Mouse (Mus musculus): ENCODE data around the gene Zscan10. TPM values are rescaled to one million over a fixed set of nuclear protein-coding genes. Genes with fewer than 3 reads are reported as not detected.

Zscan10 gene
- polyA plus RNA-seq, 1 experiment from 2014 or later: 0.26 TPM

DNA sequence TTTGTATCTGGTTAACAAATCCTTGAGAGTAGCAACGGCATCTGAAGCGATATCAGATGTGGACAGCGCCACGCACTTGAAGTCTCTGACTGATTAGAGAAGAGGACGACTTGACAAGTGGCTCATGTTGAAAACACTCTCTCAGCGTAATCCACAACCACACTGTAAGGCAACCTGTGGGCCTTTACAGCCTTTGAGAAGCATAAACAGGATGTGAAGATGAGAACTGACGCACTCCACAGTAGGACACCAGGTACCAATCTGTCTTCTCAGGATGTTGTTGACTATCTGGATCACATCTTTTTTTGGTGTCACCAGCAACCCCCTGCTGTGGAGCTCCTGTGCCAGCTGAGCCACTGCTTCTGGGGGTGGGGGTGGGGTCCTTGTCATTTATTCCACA is 19.7 kb downstream of the Zscan10 start:
- H3K9me3 ChIP-seq (ENCODE audit: control insufficient read depth, low read length): no peaks in the 10 kb centered on the region
- no peak overlapping the region for H3K4me3 ChIP-seq (ENCODE audit: low read length)
- H3K27ac ChIP-seq (ENCODE audit: low read length): no peak overlapping the region
- H3K4me2 ChIP-seq (ENCODE audit: low read depth, low read length): no peak overlapping the region
- H3K27me3 ChIP-seq (ENCODE audit: control insufficient read depth, insufficient read depth, low read depth, low read length): peaks cover 2% of the 10 kb centered on the region; the same call in 1 of the 2 replicates
- no peak overlapping the region for H3K9ac ChIP-seq (ENCODE audit: low read length)
- H3K4me1 ChIP-seq (replicated peaks; ENCODE audit: control insufficient read depth, insufficient read depth, low read length): no peaks in the 10 kb centered on the region
- H3K36me3 ChIP-seq (ENCODE audit: control insufficient read depth, insufficient read depth, low read length): no peaks in the 10 kb centered on the region
- WGBS: 54% methylated on average over 7 of the region's 7 CpGs
- no peak for ATAC-seq (ENCODE audit: low read depth)

- Histone ChIP-seq H3K27me3 (ENCODE audit: control insufficient read depth, insufficient read depth, low read depth, low read length) (no peaks in the 10 kb centered on the region), H3K4me3 (ENCODE audit: low read length) (no peak overlapping the region), H3K4me2 (ENCODE audit: low read depth, low read length) (no peak overlapping the region), H3K9ac (ENCODE audit: low read length) (no peak overlapping the region), H3K36me3 (ENCODE audit: control insufficient read depth, insufficient read depth, low read length) (no peaks in the 10 kb centered on the region), H3K27ac (ENCODE audit: low read length) (no peak overlapping the region), H3K4me1 (replicated peaks; ENCODE audit: control insufficient read depth, insufficient read depth, low read length) (no peaks in the 10 kb centered on the region), H3K9me3 (ENCODE audit: control insufficient read depth, low read length) (no peaks in the 10 kb centered on the region)
- ATAC-seq (ENCODE audit: low read depth): no peak
- 23% methylated on average over 7 of the region's 7 CpGs for WGBS
Measured at GRCm38 (mm10) chr17:23627813-23628212, 27.2 kb downstream of the Zscan10 start.

DNA sequence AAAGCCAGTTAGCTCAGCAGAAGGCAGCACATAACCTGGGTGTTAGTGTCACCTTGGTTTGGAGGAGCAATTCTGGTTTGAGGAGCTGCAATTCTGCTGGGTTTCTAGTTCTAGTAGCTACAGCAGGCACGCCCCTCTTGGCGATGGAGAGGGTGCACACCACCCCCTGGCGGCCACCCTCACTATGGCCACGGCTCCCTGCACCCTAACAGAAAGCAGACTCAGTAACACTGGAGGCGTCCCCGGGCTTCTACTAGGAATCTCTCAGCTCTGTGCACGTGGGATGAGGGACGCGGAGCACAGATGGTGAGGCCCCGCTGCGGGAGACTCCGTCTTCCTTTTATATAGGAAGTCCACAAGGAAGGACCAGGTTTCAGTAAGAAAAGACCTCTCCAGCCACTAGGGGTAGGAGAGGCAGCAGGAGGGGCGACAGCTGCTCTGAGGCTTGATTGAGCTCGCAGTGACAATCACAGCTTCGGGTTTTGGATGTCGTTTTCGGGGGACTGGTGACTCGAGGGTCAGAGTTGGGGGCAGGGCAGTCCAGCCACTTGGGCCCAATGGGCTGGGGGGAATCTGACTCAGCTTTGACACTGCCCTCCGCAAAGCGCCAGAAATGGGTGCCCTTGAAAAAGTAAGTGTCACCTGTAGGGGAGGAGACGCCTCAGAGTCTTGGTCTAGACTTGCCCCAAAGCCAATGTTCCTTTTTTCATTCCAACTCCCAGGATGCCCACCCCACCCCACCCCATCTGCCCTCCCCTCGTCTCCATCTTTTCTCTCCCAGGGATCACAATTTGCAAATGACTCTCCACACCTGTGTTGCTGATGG is 29.8 kb downstream of the Zscan10 start:
- Histone ChIP-seq H3K9ac (ENCODE audit: low read length) (peak overlapping the region; percentile 42), H3K27me3 (ENCODE audit: control insufficient read depth, insufficient read depth, low read depth, low read length) (no peaks in the 10 kb centered on the region), H3K4me2 (ENCODE audit: low read depth, low read length) (peak overlapping the region; percentile 55), H3K4me1 (replicated peaks; ENCODE audit: control insufficient read depth, insufficient read depth, low read length) (no peaks in the 10 kb centered on the region), H3K36me3 (ENCODE audit: control insufficient read depth, insufficient read depth, low read length) (no peaks in the 10 kb centered on the region), H3K9me3 (ENCODE audit: control insufficient read depth, low read length) (no peaks in the 10 kb centered on the region), H3K4me3 (ENCODE audit: low read length) (peak overlapping the region; percentile 22; the same call in 1 of the 2 replicates), H3K27ac (ENCODE audit: low read length) (no peak overlapping the region)
- 13% methylated on average over 22 of the region's 22 CpGs for WGBS
- ATAC-seq (ENCODE audit: low read depth): peak; percentile 90

GRCm38 (mm10) chr17:23631241-23631640 is 30.6 kb downstream of the Zscan10 start:
- Histone ChIP-seq H3K9ac (ENCODE audit: low read length) (no peak overlapping the region), H3K36me3 (ENCODE audit: control insufficient read depth, insufficient read depth, low read length) (no peaks in the 10 kb centered on the region), H3K27ac (ENCODE audit: low read length) (no peak overlapping the region), H3K9me3 (ENCODE audit: control insufficient read depth, low read length) (no peaks in the 10 kb centered on the region), H3K4me1 (replicated peaks; ENCODE audit: control insufficient read depth, insufficient read depth, low read length) (no peaks in the 10 kb centered on the region), H3K27me3 (ENCODE audit: control insufficient read depth, insufficient read depth, low read depth, low read length) (no peaks in the 10 kb centered on the region), H3K4me2 (ENCODE audit: low read depth, low read length) (no peak overlapping the region), H3K4me3 (ENCODE audit: low read length) (no peak overlapping the region)
- 74% methylated on average over 8 of the region's 8 CpGs for WGBS
- no peak for ATAC-seq (ENCODE audit: low read depth)

DNA sequence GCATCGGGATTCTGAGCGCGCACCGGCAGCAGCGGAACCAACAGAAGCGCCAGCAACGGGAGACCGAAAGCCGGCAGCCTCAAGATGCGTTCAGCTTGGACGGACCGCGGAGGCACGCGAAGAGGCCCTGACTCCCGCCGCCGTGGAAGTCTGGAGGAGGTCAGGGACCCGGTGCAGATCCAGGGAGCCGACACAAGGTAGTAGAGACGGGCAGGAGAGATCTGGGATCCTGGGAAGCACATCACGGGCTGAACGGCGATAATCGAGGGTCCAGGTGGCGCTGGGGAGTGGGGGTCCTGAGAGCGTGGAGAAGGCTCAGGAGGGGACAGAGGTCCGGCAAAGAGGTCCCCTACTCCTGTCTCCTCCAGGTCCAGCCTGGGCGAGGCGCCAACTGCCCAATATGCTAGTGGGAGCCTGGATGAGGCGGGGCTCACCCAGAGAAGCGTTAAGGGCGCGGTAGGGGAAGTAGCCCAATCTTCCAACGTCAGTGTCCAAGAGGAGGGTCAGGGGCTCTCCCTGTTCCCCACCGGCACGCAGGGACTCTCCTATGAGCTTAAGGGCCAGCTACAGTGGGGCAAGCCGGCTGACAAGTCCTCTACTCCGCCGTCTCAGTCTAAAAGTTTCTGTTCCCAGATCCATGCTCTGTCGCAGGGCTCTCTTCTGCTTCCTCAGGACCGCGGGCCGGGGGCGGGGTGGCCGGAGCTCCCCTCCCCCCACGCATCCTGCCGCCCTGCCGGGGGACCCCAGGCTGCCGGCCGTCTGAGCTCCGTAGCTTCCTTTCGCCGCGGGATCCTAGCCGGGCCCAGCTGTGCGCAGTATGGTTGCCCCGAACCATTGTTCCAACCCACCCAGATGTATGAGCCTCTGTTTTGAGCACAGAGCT is 44.2 kb downstream of the Zscan10 start, which contains the start of gene Mmp25:
TSS of gene Mmp25 (minus strand) at position 665 of the 883 bp plus-strand sequence.
- Histone ChIP-seq H3K9me3 (ENCODE audit: control insufficient read depth, low read length) (no peaks in the 10 kb centered on the region), H3K4me3 (ENCODE audit: low read length) (peak within 1 kb of the TSS; percentile 58), H3K4me1 (replicated peaks; ENCODE audit: control insufficient read depth, insufficient read depth, low read length) (peaks cover 8% of the 10 kb centered on the region; the same call in 1 of the 2 replicates), H3K27me3 (ENCODE audit: control insufficient read depth, insufficient read depth, low read depth, low read length) (peaks cover 11% of the 10 kb centered on the region), H3K4me2 (ENCODE audit: low read depth, low read length) (peak within 1 kb of the TSS; percentile 93), H3K36me3 (ENCODE audit: control insufficient read depth, insufficient read depth, low read length) (no peaks in the 10 kb centered on the region), H3K27ac (ENCODE audit: low read length) (no peak within 1 kb of the TSS), H3K9ac (ENCODE audit: low read length) (peak within 1 kb of the TSS; percentile 66)
- WGBS: under 1% methylated on average over 58 of the region's 58 CpGs
- ATAC-seq (ENCODE audit: low read depth): peak; percentile 61

- 34% methylated on average over 10 of the region's 10 CpGs for WGBS
- no peaks in the 10 kb centered on the region for H3K9me3 ChIP-seq (ENCODE audit: control insufficient read depth, low read length)
- no peak overlapping the region for H3K9ac ChIP-seq (ENCODE audit: low read length)
- H3K27me3 ChIP-seq (ENCODE audit: control insufficient read depth, insufficient read depth, low read depth, low read length): peaks cover 11% of the 10 kb centered on the region
- peaks cover 8% of the 10 kb centered on the region; the same call in 1 of the 2 replicates for H3K4me1 ChIP-seq (replicated peaks; ENCODE audit: control insufficient read depth, insufficient read depth, low read length)
- H3K36me3 ChIP-seq (ENCODE audit: control insufficient read depth, insufficient read depth, low read length): no peaks in the 10 kb centered on the region
- no peak overlapping the region for H3K27ac ChIP-seq (ENCODE audit: low read length)
- H3K4me2 ChIP-seq (ENCODE audit: low read depth, low read length): no peak overlapping the region
- no peak overlapping the region for H3K4me3 ChIP-seq (ENCODE audit: low read length)
- ATAC-seq (ENCODE audit: low read depth): no peak
Measured at GRCm38 (mm10) chr17:23645894-23646293, 45.2 kb downstream of the Zscan10 start.

DNA sequence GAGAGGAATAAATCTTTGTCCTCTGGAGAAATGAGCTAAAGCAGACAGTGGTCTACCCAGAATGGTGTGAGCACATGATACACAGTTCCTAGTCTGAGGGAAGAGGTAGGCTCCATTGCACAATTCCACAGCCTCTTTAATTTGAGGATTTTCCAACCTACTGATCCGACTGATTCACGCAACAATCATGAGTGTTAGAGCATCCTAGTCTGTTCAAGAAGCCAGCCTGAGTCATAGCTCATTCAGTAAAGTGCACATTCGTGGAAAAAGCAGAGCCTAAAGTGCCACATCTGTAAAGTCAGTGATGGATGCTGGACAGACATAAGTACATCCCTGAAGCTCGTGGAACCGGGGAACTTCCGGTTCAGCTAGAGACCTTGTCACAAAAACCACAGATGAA is 50.7 kb downstream of the Zscan10 start:
- 71% methylated on average over 6 of the region's 6 CpGs for WGBS
- H3K36me3 ChIP-seq (ENCODE audit: control insufficient read depth, insufficient read depth, low read length): no peaks in the 10 kb centered on the region
- H3K4me2 ChIP-seq (ENCODE audit: low read depth, low read length): no peak overlapping the region
- H3K9ac ChIP-seq (ENCODE audit: low read length): no peak overlapping the region
- H3K9me3 ChIP-seq (ENCODE audit: control insufficient read depth, low read length): no peaks in the 10 kb centered on the region
- ATAC-seq (ENCODE audit: low read depth): no peak
- no peaks in the 10 kb centered on the region for H3K4me1 ChIP-seq (replicated peaks; ENCODE audit: control insufficient read depth, insufficient read depth, low read length)
- H3K27me3 ChIP-seq (ENCODE audit: control insufficient read depth, insufficient read depth, low read depth, low read length): no peaks in the 10 kb centered on the region
- no peak overlapping the region for H3K27ac ChIP-seq (ENCODE audit: low read length)
- H3K4me3 ChIP-seq (ENCODE audit: low read length): no peak overlapping the region

- H3K36me3 ChIP-seq (ENCODE audit: control insufficient read depth, insufficient read depth, low read length): no peaks in the 10 kb centered on the region
- H3K4me3 ChIP-seq (ENCODE audit: low read length): no peak overlapping the region
- WGBS: 55% methylated on average over 1 of the region's 2 CpGs
- ATAC-seq (ENCODE audit: low read depth): no peak
- no peaks in the 10 kb centered on the region for H3K27me3 ChIP-seq (ENCODE audit: control insufficient read depth, insufficient read depth, low read depth, low read length)
- no peaks in the 10 kb centered on the region for H3K4me1 ChIP-seq (replicated peaks; ENCODE audit: control insufficient read depth, insufficient read depth, low read length)
- no peak overlapping the region for H3K27ac ChIP-seq (ENCODE audit: low read length)
- H3K4me2 ChIP-seq (ENCODE audit: low read depth, low read length): no peak overlapping the region
- H3K9ac ChIP-seq (ENCODE audit: low read length): no peak overlapping the region
- H3K9me3 ChIP-seq (ENCODE audit: control insufficient read depth, low read length): no peaks in the 10 kb centered on the region
Measured at GRCm38 (mm10) chr17:23653324-23653723, 52.7 kb downstream of the Zscan10 start.

DNA sequence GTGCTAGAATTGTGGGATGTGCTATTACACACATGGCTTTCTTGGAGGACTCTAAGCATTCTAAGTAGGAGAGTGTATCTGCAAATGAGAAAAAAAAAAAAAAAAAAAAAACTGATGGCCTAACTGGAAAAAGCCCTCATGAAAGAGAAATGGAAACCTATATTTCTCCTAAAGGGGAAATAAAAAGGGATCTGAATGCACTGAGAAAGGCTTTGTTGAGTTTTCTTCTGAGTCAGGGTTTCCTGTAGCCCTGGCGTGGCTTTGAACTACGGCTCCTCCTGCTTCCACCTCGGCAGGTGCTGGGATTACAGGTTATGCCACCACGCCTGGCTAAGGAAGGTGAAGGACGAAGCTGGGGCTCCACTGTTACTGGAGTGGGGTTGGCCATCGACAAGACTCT is 53.3 kb downstream of the Zscan10 start:
- no peaks in the 10 kb centered on the region for H3K27me3 ChIP-seq (ENCODE audit: control insufficient read depth, insufficient read depth, low read depth, low read length)
- H3K27ac ChIP-seq (ENCODE audit: low read length): no peak overlapping the region
- no peaks in the 10 kb centered on the region for H3K36me3 ChIP-seq (ENCODE audit: control insufficient read depth, insufficient read depth, low read length)
- H3K9me3 ChIP-seq (ENCODE audit: control insufficient read depth, low read length): no peaks in the 10 kb centered on the region
- no peak for ATAC-seq (ENCODE audit: low read depth)
- 40% methylated on average over 6 of the region's 6 CpGs for WGBS
- H3K4me3 ChIP-seq (ENCODE audit: low read length): no peak overlapping the region
- H3K9ac ChIP-seq (ENCODE audit: low read length): no peak overlapping the region
- H3K4me2 ChIP-seq (ENCODE audit: low read depth, low read length): no peak overlapping the region
- no peaks in the 10 kb centered on the region for H3K4me1 ChIP-seq (replicated peaks; ENCODE audit: control insufficient read depth, insufficient read depth, low read length)
